Mouse (Mus musculus) adrenal gland, adult 2 months (tissue): Measurements from ENCODE around the gene Slc7a6. TPM values are rescaled to one million over a fixed set of nuclear protein-coding genes. Genes with fewer than 3 reads are reported as not detected.
A peak's percentile ranks its signal among the peaks of the same experiment; 100 is the strongest.

ENCODE experiments used
- DNase-seq: peaks from one replicate; pipeline ENCODE4 v3.0.0; 2021
- long read RNA-seq: library from polyadenylated mRNA; stranded (forward); transcript quantifications from one replicate; pipeline ENCODE4 v2.0.0, GENCODE M21; 2021
- polyA plus RNA-seq: library from polyadenylated mRNA; depleted of rRNA; stranded (reverse); fragments of >200 nt; gene quantifications from 2 replicates; pipeline ENCODE4 v1.2.3, GENCODE M21; 2012; rRNA removed
- total RNA-seq, 2 experiments: library from RNA; stranded (reverse); gene quantifications; 2 replicates each; pipeline ENCODE4 v1.2.3; 2021

Slc7a6 gene
- total RNA-seq (10 to 100 TPM; 27.2 to 34.0 TPM), polyA plus RNA-seq (17.3 and 26.5 TPM in 2 replicates)
- long read RNA-seq, transcript Slc7a6-201 (10 exons, 3,750 nt) = major isoform, 7 of 14 reads
- long read RNA-seq, partial matches to known transcripts = 5 of 14 reads
- long read RNA-seq, other reads (novel, unspliced or antisense) = 1 of 14 reads

DNA sequence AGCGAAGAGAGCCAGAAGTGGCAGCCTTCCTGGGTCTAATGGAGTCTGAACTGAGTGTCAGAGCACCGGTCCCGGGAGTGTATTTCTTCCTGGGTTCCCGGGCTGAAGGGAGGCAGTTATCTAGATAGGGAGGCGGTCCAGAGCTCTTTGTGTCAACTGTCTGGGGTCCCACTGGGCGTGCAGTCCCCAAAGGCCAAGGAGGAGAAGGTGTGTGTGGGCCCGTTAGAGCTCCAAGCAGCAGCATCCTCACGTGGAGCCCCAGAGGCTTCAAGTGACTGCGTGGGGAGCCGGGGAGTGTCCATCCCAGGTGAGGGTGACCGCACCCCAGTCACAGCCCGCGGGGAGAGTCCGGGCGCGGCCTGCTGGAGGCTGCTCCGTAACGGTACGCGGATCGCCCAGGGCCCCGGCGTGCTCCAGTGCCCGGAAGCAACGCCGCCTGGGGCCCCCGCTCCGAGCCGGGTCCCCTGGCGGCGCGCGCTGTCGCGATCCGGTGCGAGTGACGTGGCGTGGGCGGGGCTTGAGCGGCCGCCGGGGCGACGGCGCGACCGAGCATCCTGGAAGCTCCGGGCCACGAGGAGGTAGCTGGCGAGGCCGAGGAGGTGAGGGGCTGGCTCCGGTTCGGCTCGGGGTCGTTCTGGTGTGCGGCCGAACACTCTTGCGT lies at the start of gene Slc7a6:
Gene Slc7a6, plus strand, starts transcription at position 502 of the 661 bp plus-strand sequence.
- DNase-seq = peak; percentile 93

DNA sequence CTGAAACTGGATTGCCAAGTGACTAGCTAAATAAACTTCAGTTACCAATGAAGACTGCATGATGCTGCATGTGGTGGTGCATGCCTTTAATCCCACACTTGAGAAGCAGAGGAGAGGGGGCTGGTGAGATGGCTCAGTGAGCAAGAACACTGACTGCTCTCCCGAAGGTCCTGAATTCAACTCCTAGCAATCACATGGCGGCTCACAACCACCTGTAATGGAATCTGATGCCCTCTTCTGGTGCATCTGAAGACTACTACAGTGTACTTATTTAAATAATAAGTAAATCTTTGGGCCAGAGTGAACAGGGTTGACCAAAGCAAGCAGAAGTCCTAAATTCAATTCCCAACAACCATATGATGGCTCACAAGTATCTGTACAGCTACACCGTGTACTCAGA lies 45.2 kb upstream of the Slc7a6 start:
- DNase-seq = no peak

DNA sequence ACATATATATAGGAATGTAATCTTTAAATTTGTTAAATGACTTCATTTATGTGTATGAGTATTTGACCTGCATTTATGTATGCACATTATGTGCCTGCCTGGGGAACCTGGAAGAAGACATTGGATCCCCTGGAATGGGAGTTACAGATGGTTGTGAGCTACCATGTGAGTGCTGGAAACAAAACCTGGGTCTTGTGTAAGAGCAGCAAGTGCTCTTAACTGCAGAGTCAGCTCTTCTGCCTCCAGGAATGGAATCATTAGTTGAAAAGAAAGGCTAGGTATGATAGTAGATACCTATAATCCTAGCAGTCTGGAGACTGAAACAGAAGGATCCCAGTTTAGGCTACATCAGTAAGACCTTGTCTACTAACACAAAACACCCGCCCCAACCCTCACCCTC lies 42.6 kb upstream of the Slc7a6 start:
- DNase-seq = no peak

DNA sequence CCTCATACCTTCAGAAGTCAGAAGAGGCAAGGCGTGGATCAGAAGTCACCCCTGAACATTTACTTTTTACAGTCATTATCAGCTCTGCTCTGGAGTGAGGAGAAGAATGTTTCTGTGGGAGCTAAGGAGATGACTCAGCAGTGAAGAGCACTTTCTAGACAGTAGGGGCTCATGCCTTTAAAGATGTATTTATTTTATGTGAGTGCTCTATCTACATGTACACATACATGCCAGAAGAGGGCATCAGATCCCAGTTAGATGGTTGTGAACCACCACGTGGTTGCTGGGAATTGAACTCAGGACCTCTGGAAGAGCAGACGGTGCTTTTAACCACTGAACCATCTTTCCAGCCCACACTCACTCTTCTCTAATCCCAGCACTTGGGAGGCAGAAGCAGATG lies 41.6 kb upstream of the Slc7a6 start:
- DNase-seq = no peak

DNA sequence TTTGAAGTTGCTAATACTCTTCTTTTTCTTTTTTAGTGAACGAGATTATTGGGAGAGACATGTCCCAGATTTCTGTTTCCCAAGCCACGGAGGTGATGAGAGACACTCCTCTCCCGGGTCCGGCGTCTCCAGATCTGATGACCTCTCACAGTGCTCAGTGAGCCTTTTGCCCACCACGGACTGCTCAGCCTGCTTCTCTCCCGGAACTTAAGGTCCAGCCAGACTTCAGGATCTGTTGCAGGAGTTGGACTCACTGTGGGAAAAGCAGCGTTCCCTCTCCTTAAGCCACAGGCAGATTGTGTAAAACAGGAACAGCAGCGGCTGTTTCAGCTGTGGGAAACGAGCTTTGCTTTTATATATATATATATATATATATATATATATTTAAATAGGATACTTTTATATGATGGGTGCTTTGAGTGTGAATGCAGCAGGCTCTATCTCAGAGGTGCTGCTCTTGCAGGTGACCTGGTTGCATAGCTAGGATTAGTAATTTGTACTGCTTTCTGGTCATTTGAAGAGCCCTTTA lies 40.7 kb upstream of the Slc7a6 start:
- no peak for DNase-seq

DNA sequence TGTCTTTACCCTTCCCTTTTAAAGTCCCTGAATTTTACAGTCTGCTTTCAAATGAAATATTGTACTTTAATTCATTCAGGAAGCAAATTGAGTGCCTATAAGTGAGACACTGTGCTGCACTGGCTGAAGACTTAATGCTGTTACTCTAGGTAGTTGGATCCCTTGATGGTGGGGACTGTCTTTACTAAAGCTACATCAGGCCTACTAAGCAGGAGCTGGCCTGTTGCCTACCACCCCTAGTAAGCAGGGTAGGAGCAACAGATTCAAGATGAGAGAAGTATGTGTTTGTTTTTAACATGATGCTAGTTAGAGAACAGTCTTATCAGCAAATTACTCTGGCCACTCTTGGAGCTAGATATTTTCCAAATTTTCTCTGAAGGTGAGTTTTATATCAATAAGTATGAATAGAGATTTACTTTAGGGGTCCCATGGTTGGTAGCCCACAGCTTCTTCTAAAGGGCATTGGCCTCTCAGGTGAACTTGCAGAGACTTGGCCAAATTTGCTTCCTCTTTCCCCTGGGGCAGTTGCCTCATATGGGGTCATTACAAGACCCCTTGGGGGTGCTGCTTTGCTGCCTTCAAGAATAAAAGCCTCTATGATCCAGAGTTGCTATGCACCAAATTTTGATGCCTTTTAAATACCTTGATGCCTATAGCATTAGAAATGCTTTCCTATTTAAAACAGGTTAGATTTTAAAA lies 39.3 kb upstream of the Slc7a6 start:
- no peak for DNase-seq

DNA sequence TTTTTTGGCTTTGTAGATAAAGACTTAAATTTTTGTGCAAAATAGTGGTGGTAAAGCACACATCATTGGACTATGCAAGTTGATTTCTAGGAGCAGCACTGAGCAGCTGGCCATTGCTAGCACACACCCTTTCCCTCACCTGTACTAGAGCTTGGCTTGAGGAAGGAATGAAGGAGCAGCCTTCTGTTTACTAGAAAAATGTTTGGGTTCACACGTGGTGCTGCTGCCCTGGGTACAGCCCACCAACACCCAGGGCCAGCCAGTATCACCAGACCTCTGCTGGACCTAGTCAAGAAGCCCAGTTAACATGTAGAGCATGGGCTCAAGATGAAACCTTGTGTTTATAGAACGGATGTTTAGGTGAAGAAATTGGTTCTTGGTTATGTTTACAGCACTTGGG lies 38.7 kb upstream of the Slc7a6 start:
- DNase-seq = no peak

DNA sequence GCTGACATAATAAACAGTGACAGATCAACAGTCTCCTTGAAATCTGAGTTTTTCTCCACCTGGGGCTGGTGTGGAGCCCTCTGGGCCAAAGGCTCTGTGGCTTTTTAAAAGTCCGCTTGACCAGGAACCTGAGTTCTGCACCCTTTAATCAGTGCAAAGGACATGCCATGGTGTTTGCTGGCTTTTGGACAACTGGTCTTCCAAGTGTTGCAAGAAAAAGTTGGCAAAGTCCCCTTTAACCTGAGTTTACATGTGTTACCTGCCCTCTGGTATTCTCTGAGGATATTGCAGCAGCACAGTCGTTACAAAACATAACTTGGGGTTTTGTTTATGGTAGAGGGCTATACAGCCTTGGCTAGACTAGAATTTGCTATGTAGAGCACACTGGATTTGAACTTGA lies 38.2 kb upstream of the Slc7a6 start:
- DNase-seq = no peak

DNA sequence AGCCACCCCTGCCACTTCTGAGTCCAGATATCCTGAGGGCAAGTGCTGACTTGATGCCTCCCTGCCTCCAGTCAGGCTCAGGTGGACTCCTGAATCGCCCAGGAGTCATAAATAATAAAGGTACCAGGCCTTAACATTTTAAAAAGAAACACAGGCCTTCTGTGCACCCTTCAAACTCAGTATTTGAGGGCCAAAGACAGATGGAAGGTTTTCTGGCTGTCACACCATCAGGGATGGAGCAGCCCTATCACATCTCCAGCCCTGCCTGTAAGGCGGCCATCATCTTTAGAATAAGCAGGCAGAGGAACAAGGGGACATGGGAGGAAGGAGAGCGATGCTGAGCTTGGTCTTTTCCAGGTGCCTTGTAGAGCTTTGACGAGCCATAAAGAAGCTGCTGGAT lies 37.6 kb upstream of the Slc7a6 start:
- DNase-seq = no peak

DNA sequence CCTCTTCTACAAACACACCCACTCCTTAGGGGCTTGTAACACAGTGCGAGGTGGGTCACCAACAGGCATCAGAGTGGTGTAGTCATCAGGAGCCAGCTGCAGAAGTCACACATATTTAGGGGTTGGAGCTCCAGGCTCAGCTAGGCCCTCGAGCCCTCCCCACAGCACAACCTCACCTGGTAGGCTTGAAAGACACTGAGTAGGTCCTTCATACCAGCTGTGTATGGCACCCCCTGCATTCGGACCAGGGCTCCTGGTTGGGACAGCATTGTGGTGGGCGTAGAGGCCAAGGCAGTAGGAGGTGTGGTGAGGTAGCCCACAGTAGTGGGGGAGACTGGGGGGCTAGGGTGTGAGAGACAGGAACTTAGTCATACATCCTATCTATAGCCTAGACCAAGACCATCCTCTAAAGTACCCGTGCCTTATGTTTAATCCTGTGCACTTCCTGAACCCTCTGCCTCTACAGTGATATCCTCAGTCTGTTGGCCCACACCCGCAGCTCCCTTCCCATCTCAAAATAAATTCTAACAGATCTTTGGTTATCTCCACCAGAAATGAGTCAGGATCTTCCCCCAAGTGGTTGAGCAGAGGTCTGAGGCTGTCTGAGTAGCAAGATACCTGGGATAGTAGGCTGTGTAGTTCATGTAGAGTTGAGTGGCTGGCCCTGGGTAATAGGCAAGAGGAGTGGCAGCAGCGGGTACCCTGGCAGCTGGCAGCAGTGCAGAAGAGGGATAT lies 37.0 kb upstream of the Slc7a6 start:
- no peak for DNase-seq

DNA sequence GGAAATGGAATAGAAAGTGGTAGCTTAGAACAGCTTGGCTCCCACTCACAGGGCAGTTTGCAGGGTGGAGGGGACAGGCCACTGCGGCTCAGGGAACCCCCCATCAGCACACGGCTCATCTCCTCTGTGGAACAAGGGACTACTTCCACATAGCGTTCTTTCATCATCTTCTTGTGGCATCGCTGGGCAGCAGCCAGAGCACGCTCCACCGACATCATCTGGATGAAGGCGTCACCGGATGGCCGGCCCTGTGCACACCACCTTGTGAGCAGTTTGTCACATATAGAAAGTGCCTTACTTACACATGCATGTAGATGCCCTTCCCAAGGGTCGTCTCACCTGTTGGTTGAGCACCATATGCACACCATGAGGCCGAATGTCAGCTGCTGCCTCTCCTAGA lies 36.3 kb upstream of the Slc7a6 start:
- no peak for DNase-seq

DNA sequence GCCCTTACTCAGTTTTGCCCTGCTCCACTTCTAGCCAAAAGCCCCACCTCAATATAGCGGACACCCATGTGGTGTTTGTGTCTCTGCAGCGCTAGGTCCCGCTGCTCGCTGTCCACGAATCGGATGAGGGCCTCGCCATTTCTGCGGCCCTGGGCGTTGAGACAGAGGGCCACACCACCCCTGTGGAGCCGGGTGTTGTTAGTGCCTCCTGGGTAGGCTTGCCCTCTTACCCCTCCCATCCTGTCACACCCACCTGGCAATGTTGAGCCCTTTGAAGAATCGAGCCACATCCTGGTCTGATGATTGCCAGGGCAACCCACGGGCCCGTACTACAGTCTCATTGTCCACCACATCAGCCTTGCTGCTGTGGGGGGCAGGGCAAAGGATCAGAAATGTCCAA lies 35.1 kb upstream of the Slc7a6 start:
- DNase-seq = no peak

DNA sequence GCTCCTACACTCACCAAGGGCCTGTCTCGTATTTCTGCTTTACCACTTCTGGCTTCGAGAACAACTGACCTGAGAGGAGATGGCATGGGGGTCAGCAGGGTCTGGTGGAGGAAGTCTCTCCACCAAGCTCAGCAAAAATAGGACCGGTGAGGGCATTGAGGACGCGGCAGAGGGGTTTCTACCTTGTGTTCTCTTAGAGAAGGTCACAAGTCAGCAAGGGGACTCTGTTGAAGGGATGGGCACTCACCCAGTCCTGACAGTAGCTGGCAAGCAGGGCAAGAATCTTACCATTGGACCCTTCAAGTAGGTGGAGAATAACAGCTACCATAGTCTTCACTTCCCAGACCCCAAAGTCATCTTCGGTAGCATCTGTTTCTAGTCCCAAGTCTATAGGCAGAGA lies 34.7 kb upstream of the Slc7a6 start:
- no peak for DNase-seq

DNA sequence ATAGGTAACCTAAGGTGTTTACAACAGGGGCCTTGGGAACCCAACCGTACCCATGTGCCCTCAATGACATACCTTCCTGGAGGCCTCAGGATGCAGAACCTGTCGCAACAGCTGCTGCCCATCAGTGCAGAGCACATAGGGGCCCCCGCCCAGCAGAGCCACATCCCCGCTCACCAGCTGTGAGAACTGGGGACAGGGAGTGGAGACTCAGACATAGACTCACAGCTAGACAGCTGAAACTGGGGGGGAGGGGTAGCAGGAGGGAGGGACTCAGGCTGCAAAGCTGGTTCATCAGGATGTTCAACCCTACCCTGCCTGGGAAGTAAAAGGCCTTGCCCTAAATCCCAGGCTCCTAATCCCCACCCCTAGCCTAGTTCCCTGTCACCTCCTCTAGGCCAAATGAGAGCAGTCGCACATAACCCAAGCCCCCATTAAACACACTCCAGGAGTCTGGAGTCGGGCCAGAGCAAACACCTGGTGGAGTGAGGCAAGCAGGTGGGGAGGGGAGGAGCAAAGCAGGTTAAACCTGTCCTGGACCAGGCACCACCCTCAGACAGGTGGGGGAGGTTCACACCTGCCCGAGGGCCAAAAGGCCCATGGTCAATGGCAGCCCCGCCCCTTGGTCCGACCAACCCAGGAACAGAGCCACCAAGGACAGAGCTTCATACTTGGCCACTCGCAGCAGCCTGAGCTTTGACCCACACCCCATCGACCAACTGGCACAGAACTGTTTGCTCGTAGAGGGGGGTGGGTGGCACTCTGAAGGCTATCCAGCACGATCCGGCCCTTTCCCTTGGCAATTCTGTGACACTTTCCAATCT lies 33.7 kb upstream of the Slc7a6 start:
- DNase-seq = peak; percentile 52

DNA sequence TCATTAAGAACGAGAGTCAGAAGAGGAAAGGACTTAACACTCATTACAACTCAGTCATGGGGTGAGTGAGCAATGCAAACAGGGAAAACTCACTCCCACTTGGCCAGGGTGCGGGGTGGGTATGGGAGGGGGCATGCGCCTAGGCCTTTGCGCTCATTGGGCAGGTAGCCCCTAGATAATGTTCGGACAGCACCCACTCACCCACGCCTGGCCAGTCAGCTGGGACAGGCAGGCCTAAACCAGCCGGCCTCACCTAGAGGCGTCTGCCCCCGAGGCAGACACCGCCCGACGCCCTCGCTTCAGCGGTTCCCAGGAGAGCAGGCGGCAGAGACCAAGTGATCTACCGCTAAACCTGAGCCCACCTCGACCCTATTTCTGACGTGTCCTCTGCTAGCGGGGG lies 33.0 kb upstream of the Slc7a6 start:
- DNase-seq = no peak

DNA sequence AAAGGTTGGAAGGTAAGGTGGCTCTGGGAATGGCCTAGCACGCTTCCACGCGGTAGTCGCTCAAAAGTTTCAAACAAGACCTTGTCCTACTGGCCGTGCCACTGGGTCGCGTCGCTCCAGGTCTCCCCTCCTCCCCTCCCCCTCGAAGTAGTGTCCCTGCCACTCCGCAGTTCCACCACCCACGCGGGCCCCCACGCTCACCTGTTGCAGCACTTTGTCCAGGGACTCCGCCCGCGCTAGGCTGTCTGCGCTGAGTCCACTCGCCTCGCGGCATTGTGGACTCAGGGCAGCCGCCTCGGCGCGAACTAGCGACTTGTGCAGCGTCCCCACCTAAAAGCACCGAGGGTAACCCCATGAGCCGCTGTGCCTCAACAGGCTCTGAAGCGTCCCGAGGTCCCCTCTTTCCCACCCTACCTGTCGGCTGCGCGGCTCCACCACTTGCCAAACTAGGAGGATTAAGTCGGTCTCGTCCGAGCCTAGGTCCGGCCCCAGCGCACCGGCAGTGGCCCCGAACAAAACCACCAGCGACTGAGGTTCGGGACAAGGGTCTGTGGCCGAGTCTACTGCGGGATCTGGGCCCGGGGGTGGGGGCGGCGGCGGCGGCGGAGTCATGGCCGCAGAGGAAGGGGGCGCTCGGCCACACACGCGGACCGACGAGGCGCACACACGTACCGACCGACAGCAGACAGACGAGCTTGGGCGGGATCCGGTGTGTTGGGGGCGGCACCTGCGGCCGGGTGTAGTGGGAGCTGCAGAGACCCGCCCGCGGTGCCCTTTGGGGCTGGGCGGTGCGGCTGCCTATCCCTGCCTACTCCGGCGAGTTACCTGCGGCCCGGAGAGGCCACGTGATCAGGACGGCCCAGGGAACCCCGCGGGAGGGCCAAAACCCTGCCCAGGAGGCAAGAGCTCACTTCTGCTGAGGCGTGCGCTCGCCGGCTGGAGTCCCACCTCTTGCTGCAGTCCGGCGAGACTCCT lies 32.2 kb upstream of the Slc7a6 start, which contains the start of gene Esrp2:
Gene Esrp2, minus strand, starts transcription at position 819 of the 975 bp plus-strand sequence.
- DNase-seq = peak; percentile 83

DNA sequence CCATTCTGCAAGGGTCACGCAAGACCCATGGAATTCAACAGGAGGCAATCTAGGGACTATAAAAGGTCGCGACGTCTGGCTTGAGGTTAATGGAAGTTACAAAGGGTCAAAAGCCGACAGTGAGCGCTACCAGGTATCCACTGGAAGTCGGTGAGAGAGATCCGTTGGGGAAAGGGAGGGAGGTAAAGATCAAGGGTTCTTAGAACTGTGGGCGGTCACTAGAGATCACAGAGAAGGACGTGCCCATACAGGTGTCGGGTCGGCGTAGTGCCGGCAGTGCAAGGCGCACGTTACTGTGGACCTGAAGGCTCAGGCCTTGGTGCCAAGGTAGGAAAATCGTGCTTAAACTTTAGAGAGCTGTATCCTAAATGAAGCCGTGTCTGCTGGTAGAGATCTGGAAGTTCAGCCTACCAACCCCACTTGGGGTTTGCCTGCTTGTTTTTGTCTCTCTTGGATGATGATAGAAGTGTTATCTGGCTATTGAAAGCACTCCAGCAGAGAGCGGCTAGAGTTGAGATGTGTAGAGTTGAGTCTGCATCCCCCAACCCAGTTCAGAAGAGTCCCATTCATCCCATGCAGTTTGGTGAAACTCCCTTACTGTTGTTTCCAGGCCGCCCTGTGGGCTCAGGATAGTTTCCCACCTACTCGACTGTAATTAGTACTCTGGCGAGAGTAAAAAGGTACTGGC lies 31.3 kb upstream of the Slc7a6 start:
- DNase-seq = no peak

DNA sequence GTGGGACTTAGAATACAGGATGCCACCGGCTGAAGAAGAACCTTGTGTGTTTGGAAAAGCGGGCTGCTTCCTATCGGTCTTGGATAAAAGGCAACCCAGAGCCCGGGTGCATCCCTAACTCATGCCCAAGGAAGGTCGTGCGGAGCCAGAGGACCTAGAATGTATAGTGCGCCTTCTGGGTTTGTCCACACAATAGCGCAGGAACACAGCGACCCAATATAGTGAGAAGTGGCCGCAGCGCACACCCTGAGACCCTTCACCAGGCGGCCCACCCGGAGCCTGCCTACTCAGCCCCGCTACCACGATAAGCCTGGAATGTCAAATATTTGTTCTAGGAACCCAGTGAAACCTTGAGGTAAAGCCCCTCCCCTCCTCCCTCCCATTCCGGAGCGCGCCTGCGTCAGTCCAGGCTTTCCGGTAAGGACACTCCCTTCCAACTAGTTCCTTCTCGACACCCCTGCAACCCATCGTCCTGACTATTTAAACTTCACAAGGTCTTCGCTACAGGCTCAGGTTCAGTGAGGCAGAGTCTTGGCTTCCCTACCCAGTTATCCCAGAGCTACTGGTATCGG lies 30.7 kb upstream of the Slc7a6 start:
- peak; percentile 89 for DNase-seq

DNA sequence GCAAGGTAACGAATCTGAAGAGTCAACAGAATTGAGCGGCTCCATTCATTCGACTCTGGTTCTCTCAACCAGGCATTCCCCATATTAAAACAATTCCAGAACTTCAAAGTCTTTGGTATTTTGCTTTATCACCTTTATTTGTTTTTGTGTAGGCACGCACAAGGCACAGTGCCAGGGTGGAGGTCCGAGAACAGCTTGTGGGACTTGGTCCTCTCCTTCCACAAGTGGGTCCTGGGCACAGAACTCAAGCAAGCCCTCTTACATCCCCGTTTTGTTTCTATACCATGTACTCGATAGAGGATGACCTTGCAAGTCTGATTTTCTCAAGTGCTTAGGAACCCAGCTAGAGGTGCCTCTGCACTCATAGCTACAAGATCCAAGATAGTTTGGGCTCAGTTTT lies 30.0 kb upstream of the Slc7a6 start:
- DNase-seq = no peak
